Mouse (Mus musculus) bone marrow, adult 2 months (tissue): ENCODE results near the gene Prss48.

Experiments
- CTCF ChIP-seq: fragments of 200-500 bp; IDR thresholded peaks from 2 replicates; pipeline ENCODE4 v1.5.1; 2011; ENCODE audit warnings: low read length, control low read depth; ENCODE audit not compliant: control insufficient read depth, insufficient read depth
- POLR2A ChIP-seq: fragments of 200-500 bp; IDR thresholded peaks from 2 replicates; pipeline ENCODE4 v1.6.1; 2011; ENCODE audit warnings: low read depth, mild to moderate bottlenecking, control low read depth, low read length, borderline replicate concordance; ENCODE audit not compliant: control insufficient read depth

- no peak for TF ChIP-seq POLR2A
- TF ChIP-seq CTCF, result no peak
Measured at GRCm38 (mm10) chr3:85994645-85995044, 7.6 kb downstream of the Prss48 start.
